Mouse (Mus musculus) hindbrain, embryonic 12.5 days (tissue): ENCODE data around the gene Ppp4r1. TPM values are rescaled to one million over a fixed set of nuclear protein-coding genes. Genes with fewer than 3 reads are reported as not detected.

Source experiments
- ATAC-seq: fragments of 200-750 bp; cut with Nextera tagmentation; 2 replicates; pipeline ENCODE4 v1.8.0; 2017; ENCODE audit warnings: moderate TSS enrichment; ENCODE audit not compliant: low FRiP score
- H3K27ac ChIP-seq: fragments of 300-500 bp; sonication (generic); 2 replicates; pipeline ENCODE4 v1.5.1; 2016; ENCODE audit warnings: mild to moderate bottlenecking
- H3K27me3 ChIP-seq: fragments of 300-500 bp; sonication (generic); 2 replicates; pipeline ENCODE4 v1.6.1; 2016; ENCODE audit warnings: mild to moderate bottlenecking
- H3K36me3 ChIP-seq: fragments of 300-500 bp; sonication (generic); 2 replicates; pipeline ENCODE4 v1.6.1; 2016; ENCODE audit warnings: mild to moderate bottlenecking
- H3K4me1 ChIP-seq: fragments of 300-500 bp; sonication (generic); 2 replicates; pipeline ENCODE4 v1.6.1; 2016
- H3K4me2 ChIP-seq: fragments of 300-500 bp; sonication (generic); replicated peaks from 2 replicates; pipeline ENCODE4 v1.6.1; 2016; ENCODE audit warnings: mild to moderate bottlenecking
- H3K4me3 ChIP-seq: fragments of 300-500 bp; sonication (generic); 2 replicates; pipeline ENCODE4 v1.5.1; 2016; ENCODE audit warnings: mild to moderate bottlenecking
- H3K9ac ChIP-seq: fragments of 300-500 bp; sonication (generic); 2 replicates; pipeline ENCODE4 v1.6.1; 2016; ENCODE audit warnings: mild to moderate bottlenecking, moderate library complexity
- H3K9me3 ChIP-seq: fragments of 300-500 bp; sonication (generic); replicated peaks from 2 replicates; pipeline ENCODE4 v1.6.1; 2016; ENCODE audit warnings: mild to moderate bottlenecking
- WGBS: fragments of 180-500 bp; shearing (Covaris S2); methylation state at CpG from one replicate; pipeline ENCODE4 v1.1.7; 2016; 5-methylcytosine and 5-hydroxymethylcytosine counted together
- polyA plus RNA-seq: library from polyadenylated mRNA; unstranded; fragments of >200 nt; fragmentation: Nextera tagmentation; extraction: Ambion mirVana; gene quantifications from 2 replicates; pipeline ENCODE4 v1.2.1, GENCODE M21; 2016

Gene Ppp4r1
- polyA plus RNA-seq, 1 experiment from 2014 or later, result 60.8 TPM

GRCm38 (mm10) chr17:65870146-65870545 is 87.8 kb downstream of the Ppp4r1 start:
- 40% methylated on average over 4 of the region's 4 CpGs for WGBS
- no peak overlapping the region for H3K4me2 ChIP-seq
- H3K9ac ChIP-seq, result no peak overlapping the region
- peaks cover 8% of the 10 kb centered on the region; the same call in 1 of the 2 replicates for H3K36me3 ChIP-seq
- no peak for ATAC-seq
- no peaks in the 10 kb centered on the region for H3K9me3 ChIP-seq
- H3K27ac ChIP-seq, result no peak overlapping the region
- H3K27me3 ChIP-seq, result no peaks in the 10 kb centered on the region
- H3K4me3 ChIP-seq, result no peak overlapping the region
- H3K4me1 ChIP-seq, result peaks cover 14% of the 10 kb centered on the region

GRCm38 (mm10) chr17:65871641-65872041 is 89.3 kb downstream of the Ppp4r1 start:
- no peak overlapping the region for H3K9ac ChIP-seq
- H3K36me3 ChIP-seq, result peaks cover 8% of the 10 kb centered on the region; the same call in 1 of the 2 replicates
- H3K4me1 ChIP-seq, result peaks cover 14% of the 10 kb centered on the region
- no peak overlapping the region for H3K4me2 ChIP-seq
- no peak overlapping the region for H3K27ac ChIP-seq
- 53% methylated on average over 5 of the region's 5 CpGs for WGBS
- ATAC-seq, result no peak
- H3K27me3 ChIP-seq, result no peaks in the 10 kb centered on the region
- no peak overlapping the region for H3K4me3 ChIP-seq
- H3K9me3 ChIP-seq, result no peaks in the 10 kb centered on the region

GRCm38 (mm10) chr17:65872051-65872450 is 89.7 kb downstream of the Ppp4r1 start:
- Histone ChIP-seq H3K9ac (peak overlapping the region; percentile 5; the same call in 1 of the 2 replicates), H3K27ac (0 out of 2 replicates have a peak overlapping the region, but pooled peaks have one; percentile 35), H3K36me3 (peaks cover 7% of the 10 kb centered on the region; the same call in 1 of the 2 replicates), H3K27me3 (no peaks in the 10 kb centered on the region), H3K4me2 (no peak overlapping the region), H3K4me1 (peaks cover 14% of the 10 kb centered on the region), H3K4me3 (no peak overlapping the region), H3K9me3 (no peaks in the 10 kb centered on the region)
- no peak for ATAC-seq
- 69% methylated on average over 6 of the region's 6 CpGs for WGBS

- Histone ChIP-seq H3K36me3 (peaks cover 1% of the 10 kb centered on the region; the same call in 1 of the 2 replicates), H3K27ac (no peak overlapping the region), H3K4me1 (peaks cover 14% of the 10 kb centered on the region), H3K9me3 (no peaks in the 10 kb centered on the region), H3K4me2 (no peak overlapping the region), H3K9ac (0 out of 2 replicates have a peak overlapping the region, but pooled peaks have one; percentile 5), H3K27me3 (no peaks in the 10 kb centered on the region), H3K4me3 (no peak overlapping the region)
- peak; percentile 24; the same call in 1 of the 2 replicates for ATAC-seq
- 30% methylated on average over 6 of the region's 6 CpGs for WGBS
These were observed 90.3 kb downstream of the Ppp4r1 start for GRCm38 (mm10) chr17:65872652-65873051.

DNA sequence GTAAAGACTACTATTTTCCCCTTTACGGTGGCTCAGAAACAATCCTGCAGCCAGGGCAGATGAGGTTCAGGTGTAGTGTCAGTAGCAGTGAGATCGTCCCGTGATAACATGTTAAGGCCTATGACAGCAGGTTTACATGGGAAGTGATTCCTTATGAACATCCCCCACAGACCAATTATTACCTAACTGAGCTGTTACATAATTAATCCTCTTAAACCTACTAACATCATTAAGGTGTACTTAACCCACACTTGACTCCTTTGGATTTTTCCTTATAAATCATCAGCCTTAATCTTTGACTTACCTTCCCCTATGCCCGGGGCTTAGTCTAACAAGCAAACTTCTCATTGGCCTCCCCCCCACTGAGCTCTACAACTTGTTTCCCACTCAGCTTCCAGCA is 90.8 kb downstream of the Ppp4r1 start:
- no peak overlapping the region for H3K9ac ChIP-seq
- no peak for ATAC-seq
- H3K4me3 ChIP-seq, result no peak overlapping the region
- peaks cover 14% of the 10 kb centered on the region for H3K4me1 ChIP-seq
- H3K27me3 ChIP-seq, result no peaks in the 10 kb centered on the region
- H3K9me3 ChIP-seq, result no peaks in the 10 kb centered on the region
- 84% methylated on average over 4 of the region's 4 CpGs for WGBS
- no peak overlapping the region for H3K4me2 ChIP-seq
- no peak overlapping the region for H3K27ac ChIP-seq
- no peaks in the 10 kb centered on the region for H3K36me3 ChIP-seq

GRCm38 (mm10) chr17:65873834-65874233 is 91.5 kb downstream of the Ppp4r1 start:
- WGBS, result 93% methylated on average over 11 of the region's 11 CpGs
- Histone ChIP-seq H3K9me3 (no peaks in the 10 kb centered on the region), H3K9ac (no peak overlapping the region), H3K27ac (no peak overlapping the region), H3K4me3 (no peak overlapping the region), H3K4me2 (no peak overlapping the region), H3K36me3 (no peaks in the 10 kb centered on the region), H3K4me1 (peaks cover 14% of the 10 kb centered on the region), H3K27me3 (no peaks in the 10 kb centered on the region)
- ATAC-seq, result no peak

DNA sequence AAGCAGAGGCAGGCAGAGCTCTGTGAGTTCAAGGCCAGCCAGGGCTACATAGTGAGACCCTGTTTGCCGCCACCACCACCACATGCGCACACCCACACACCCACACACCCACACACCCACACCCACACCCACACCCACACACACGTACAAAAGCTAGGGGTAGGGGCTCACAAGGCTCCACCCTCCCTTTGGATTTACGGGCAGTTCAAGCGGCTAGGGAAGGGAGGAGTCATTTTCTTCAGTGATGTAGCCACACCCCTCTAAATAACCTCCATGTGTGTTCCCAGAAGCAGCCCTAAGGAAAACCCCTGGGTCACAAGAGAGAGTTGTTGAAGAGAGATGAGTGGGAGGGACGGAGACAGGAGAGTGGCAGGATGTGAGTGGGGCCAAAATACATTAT is 94.7 kb downstream of the Ppp4r1 start:
- H3K4me1 ChIP-seq, result peaks cover 8% of the 10 kb centered on the region
- H3K9ac ChIP-seq, result no peak overlapping the region
- no peak overlapping the region for H3K4me2 ChIP-seq
- H3K27ac ChIP-seq, result no peak overlapping the region
- H3K4me3 ChIP-seq, result no peak overlapping the region
- no peaks in the 10 kb centered on the region for H3K27me3 ChIP-seq
- no peak for ATAC-seq
- no peaks in the 10 kb centered on the region for H3K36me3 ChIP-seq
- 75% methylated on average over 6 of the region's 6 CpGs for WGBS
- no peaks in the 10 kb centered on the region for H3K9me3 ChIP-seq

- peak; percentile 44 for ATAC-seq
- under 1% methylated on average over 47 of the region's 56 CpGs for WGBS
These were observed 101.8 kb downstream of the Ppp4r1 start for GRCm38 (mm10) chr17:65884061-65884669.

DNA sequence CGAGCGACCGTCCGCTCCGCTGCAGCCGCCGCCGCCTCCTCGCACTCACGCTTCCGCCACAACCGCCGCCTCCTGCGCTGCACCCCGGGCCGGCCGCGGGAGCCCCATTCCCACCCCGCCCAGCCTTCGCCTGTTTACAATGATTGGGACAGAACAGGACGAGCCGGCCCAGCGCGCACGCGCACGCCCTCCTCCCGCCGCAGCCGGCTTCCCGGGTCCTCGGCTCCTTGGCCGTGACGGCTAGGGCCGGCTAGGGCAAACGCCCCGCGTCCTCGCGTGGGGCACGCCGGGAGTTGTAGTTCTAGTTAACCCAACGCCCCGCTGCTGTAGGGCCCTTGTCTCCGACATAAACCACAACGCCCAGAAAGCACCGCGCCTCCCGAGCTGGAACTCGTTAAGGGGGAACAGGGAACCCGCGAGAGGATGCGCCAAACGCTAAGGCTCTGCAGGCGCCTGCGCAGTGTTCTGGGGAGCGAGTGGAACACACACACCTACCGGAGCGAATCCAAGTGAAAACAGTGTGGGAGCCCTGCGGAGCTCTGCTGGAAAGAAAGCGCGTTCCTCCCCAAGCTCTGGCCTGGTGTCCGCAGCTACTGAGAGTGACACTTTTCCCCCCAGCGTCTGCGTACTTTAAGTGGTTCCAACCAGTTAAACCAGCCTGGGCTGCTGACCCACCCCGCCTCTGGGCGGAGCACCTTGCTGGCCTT is 102.5 kb downstream of the Ppp4r1 start:
- under 1% methylated on average over 62 of the region's 67 CpGs for WGBS
- Histone ChIP-seq H3K4me1 (peaks cover 24% of the 10 kb centered on the region), H3K27ac (peak overlapping the region; percentile 96), H3K36me3 (no peaks in the 10 kb centered on the region), H3K4me3 (peak overlapping the region; percentile 92), H3K9me3 (no peaks in the 10 kb centered on the region), H3K9ac (peak overlapping the region; percentile 76), H3K4me2 (peak overlapping the region; percentile 83), H3K27me3 (no peaks in the 10 kb centered on the region)
- ATAC-seq, result peak; percentile 100

More at GRCm38 (mm10) chr17:65884061-65884669, 101.8 kb downstream of the Ppp4r1 start:
- peak overlapping the region; percentile 96 for H3K27ac ChIP-seq
- no peaks in the 10 kb centered on the region for H3K36me3 ChIP-seq
- H3K4me1 ChIP-seq, result peaks cover 24% of the 10 kb centered on the region
- H3K4me2 ChIP-seq, result peak overlapping the region; percentile 83
- peak overlapping the region; percentile 76 for H3K9ac ChIP-seq
- H3K9me3 ChIP-seq, result no peaks in the 10 kb centered on the region
- peak overlapping the region; percentile 92 for H3K4me3 ChIP-seq
- no peaks in the 10 kb centered on the region for H3K27me3 ChIP-seq

- H3K4me2 ChIP-seq, result peak overlapping the region; percentile 83
- peaks cover 24% of the 10 kb centered on the region for H3K4me1 ChIP-seq
- H3K4me3 ChIP-seq, result peak overlapping the region; percentile 92
- peak overlapping the region; percentile 96 for H3K27ac ChIP-seq
- no peaks in the 10 kb centered on the region for H3K9me3 ChIP-seq
- under 1% methylated on average over 11 of the region's 11 CpGs for WGBS
- no peak for ATAC-seq
- no peaks in the 10 kb centered on the region for H3K27me3 ChIP-seq
- H3K9ac ChIP-seq, result peak overlapping the region; percentile 75
- H3K36me3 ChIP-seq, result no peaks in the 10 kb centered on the region
These were observed 103.0 kb downstream of the Ppp4r1 start for GRCm38 (mm10) chr17:65885398-65885696.

GRCm38 (mm10) chr17:65885697-65886529 is 103.5 kb downstream of the Ppp4r1 start, which contains the start of gene Ralbp1:
Gene Ralbp1 (minus strand): TSS chr17:65885798.
- H3K4me3 ChIP-seq, result peak within 1 kb of the TSS; percentile 92
- H3K27me3 ChIP-seq, result no peaks in the 10 kb centered on the region
- peaks cover 24% of the 10 kb centered on the region for H3K4me1 ChIP-seq
- H3K4me2 ChIP-seq, result peak within 1 kb of the TSS; percentile 83
- no peaks in the 10 kb centered on the region for H3K36me3 ChIP-seq
- no peaks in the 10 kb centered on the region for H3K9me3 ChIP-seq
- ATAC-seq, result no peak
- peak within 1 kb of the TSS; percentile 76 for H3K9ac ChIP-seq
- H3K27ac ChIP-seq, result peak within 1 kb of the TSS; percentile 96
- 12% methylated on average over 14 of the region's 14 CpGs for WGBS

GRCm38 (mm10) chr17:65886571-65886970 is 104.2 kb downstream of the Ppp4r1 start:
- H3K9ac ChIP-seq, result 0 out of 2 replicates have a peak overlapping the region, but pooled peaks have one; percentile 75
- 82% methylated on average over 9 of the region's 9 CpGs for WGBS

More at GRCm38 (mm10) chr17:65886571-65886970, 104.2 kb downstream of the Ppp4r1 start:
- Histone ChIP-seq H3K36me3 (no peaks in the 10 kb centered on the region), H3K4me3 (no peak overlapping the region), H3K27ac (0 out of 2 replicates have a peak overlapping the region, but pooled peaks have one; percentile 96), H3K9me3 (no peaks in the 10 kb centered on the region), H3K27me3 (no peaks in the 10 kb centered on the region), H3K4me2 (peak overlapping the region; percentile 83), H3K4me1 (peaks cover 24% of the 10 kb centered on the region)
- no peak for ATAC-seq
